Mouse (Mus musculus) c-Kit-positive CD71-negative TER-119-negative erythroid progenitor cells, embryonic 14.5 days (primary cell): ENCODE results near the gene Tal1.

Source experiments
- DNase-seq: peaks from one replicate; pipeline ENCODE4 v3.0.0-alpha.2; 2013; ENCODE audit warnings: low read depth

The Tal1 gene

GRCm38 (mm10) chr4:115113266-115113665, 57.0 kb downstream of the Tal1 start:
- DNase-seq = no peak

GRCm38 (mm10) chr4:115119642-115120041, 63.4 kb downstream of the Tal1 start:
- DNase-seq = no peak

- no peak for DNase-seq
Measured at GRCm38 (mm10) chr4:115121162-115121561, 64.9 kb downstream of the Tal1 start.
